Mouse (Mus musculus) macrophage (primary cell): ENCODE results near the gene Plppr4. TPM values are rescaled to one million over a fixed set of nuclear protein-coding genes. Genes with fewer than 3 reads are reported as not detected.

Experiments used
- H3K27ac ChIP-seq: fragments of 350-480 bp; formaldehyde crosslinking; 2 replicates; pipeline ENCODE4 v1.9.0; 2021
- H3K36me3 ChIP-seq: fragments of 350-480 bp; formaldehyde crosslinking; 2 replicates; pipeline ENCODE4 v1.9.0; 2021; ENCODE audit errors: inconsistent target
- H3K4me3 ChIP-seq: fragments of 350-480 bp; formaldehyde crosslinking; 2 replicates; pipeline ENCODE4 v1.9.0; 2021; ENCODE audit errors: inconsistent target
- H3K79me2 ChIP-seq: fragments of 350-480 bp; formaldehyde crosslinking; 2 replicates; pipeline ENCODE4 v1.9.0; 2021; ENCODE audit errors: inconsistent target
- WGBS: methylation state at CpG from one replicate; pipeline ENCODE4 v1.1.7; 2026; ENCODE audit warnings: inconsistent platforms; ENCODE audit not compliant: missing documents; 5-methylcytosine and 5-hydroxymethylcytosine counted together
- polyA plus RNA-seq: library from polyadenylated mRNA; stranded (reverse); fragments of 250-400 nt; gene quantifications from 3 replicates; pipeline ENCODE4 v1.2.4, GENCODE M21; 2018; ENCODE audit warnings: inconsistent platforms
- total RNA-seq, 78 experiments: library from RNA; depleted of rRNA; stranded (reverse); fragments of 250-400 nt; gene quantifications; 1 replicate in 9 of 78; 2 replicates in 24 of 78; 3 replicates in 43 of 78; 4 replicates in 2 of 78; pipeline ENCODE4 v1.2.4; 2018; ENCODE audit warnings: inconsistent platforms in 56 of 78

Gene Plppr4
- under 1 TPM in 1 of 26 experiments, not detected in 25; 0.16 TPM for total RNA-seq (2018; cell fraction: chromatin; rRNA removed)
- under 1 TPM in 8 of 26 experiments, not detected in 18; 0.03 to 0.06 (median 0.04) TPM for total RNA-seq (2018; cell fraction: cytosol; rRNA removed)
- total RNA-seq (2018; cell fraction: nucleus; rRNA removed): under 1 TPM in 2 of 26 experiments, not detected in 24; 0.12 to 0.15 TPM
- polyA plus RNA-seq: 0.04 TPM in 1 of 3 replicates, not detected in the others

GRCm38 (mm10) chr3:117360528-117360927 is at the start of gene Plppr4:
Plppr4 (minus strand) TSS chr3:117360876.
- Histone ChIP-seq H3K4me3 (no peak within 1 kb of the TSS), H3K36me3 (no peaks in the 10 kb centered on the region), H3K79me2 (no peaks in the 10 kb centered on the region), H3K27ac (no peak within 1 kb of the TSS)
- WGBS: 60% methylated on average over 5 of the region's 5 CpGs

GRCm38 (mm10) chr3:117405821-117406220 is 45.1 kb upstream of the Plppr4 start:
- Histone ChIP-seq H3K4me3 (no peak overlapping the region), H3K79me2 (no peaks in the 10 kb centered on the region), H3K36me3 (no peaks in the 10 kb centered on the region), H3K27ac (no peak overlapping the region)
- WGBS: 97% methylated on average over 2 of the region's 2 CpGs

GRCm38 (mm10) chr3:117403740-117404139 is 43.1 kb upstream of the Plppr4 start:
- 93% methylated on average over 3 of the region's 3 CpGs for WGBS
- no peaks in the 10 kb centered on the region for H3K79me2 ChIP-seq
- H3K4me3 ChIP-seq: no peak overlapping the region
- no peaks in the 10 kb centered on the region for H3K36me3 ChIP-seq
- no peak overlapping the region for H3K27ac ChIP-seq

- Histone ChIP-seq H3K4me3 (no peak overlapping the region), H3K79me2 (no peaks in the 10 kb centered on the region), H3K27ac (no peak overlapping the region), H3K36me3 (no peaks in the 10 kb centered on the region)
- WGBS: 100% methylated on average over 1 of the region's 1 CpGs
Observed at GRCm38 (mm10) chr3:117366041-117366440, 5.4 kb upstream of the Plppr4 start.

- no peaks in the 10 kb centered on the region for H3K79me2 ChIP-seq
- no peaks in the 10 kb centered on the region for H3K36me3 ChIP-seq
- 3% methylated on average over 46 of the region's 46 CpGs for WGBS
- H3K4me3 ChIP-seq: no peak overlapping the region
- no peak overlapping the region for H3K27ac ChIP-seq
Observed at GRCm38 (mm10) chr3:117359686-117360521, 772 bp downstream of the Plppr4 start.

- H3K4me3 ChIP-seq: no peak overlapping the region
- WGBS: 83% methylated on average over 5 of the region's 5 CpGs
- no peak overlapping the region for H3K27ac ChIP-seq
- H3K36me3 ChIP-seq: no peaks in the 10 kb centered on the region
- no peaks in the 10 kb centered on the region for H3K79me2 ChIP-seq
Observed at GRCm38 (mm10) chr3:117358981-117359628, 1.6 kb downstream of the Plppr4 start.

- Histone ChIP-seq H3K4me3 (no peak overlapping the region), H3K27ac (no peak overlapping the region), H3K36me3 (no peaks in the 10 kb centered on the region), H3K79me2 (no peaks in the 10 kb centered on the region)
- WGBS: 91% methylated on average over 3 of the region's 3 CpGs
Observed at GRCm38 (mm10) chr3:117357367-117357766, 3.3 kb downstream of the Plppr4 start.

- WGBS: 96% methylated on average over 2 of the region's 2 CpGs
- Histone ChIP-seq H3K79me2 (no peaks in the 10 kb centered on the region), H3K36me3 (no peaks in the 10 kb centered on the region), H3K4me3 (no peak overlapping the region), H3K27ac (no peak overlapping the region)
Observed at GRCm38 (mm10) chr3:117353940-117354339, 6.7 kb downstream of the Plppr4 start.

- no peak overlapping the region for H3K4me3 ChIP-seq
- H3K27ac ChIP-seq: no peak overlapping the region
- no peaks in the 10 kb centered on the region for H3K79me2 ChIP-seq
- WGBS: 93% methylated on average over 1 of the region's 1 CpGs
- no peaks in the 10 kb centered on the region for H3K36me3 ChIP-seq
Observed at GRCm38 (mm10) chr3:117346351-117346750, 14.3 kb downstream of the Plppr4 start.

- no peaks in the 10 kb centered on the region for H3K36me3 ChIP-seq
- WGBS: 91% methylated on average over 10 of the region's 10 CpGs
- no peak overlapping the region for H3K4me3 ChIP-seq
- H3K27ac ChIP-seq: no peak overlapping the region
- H3K79me2 ChIP-seq: no peaks in the 10 kb centered on the region
Observed at GRCm38 (mm10) chr3:117331502-117331901, 29.2 kb downstream of the Plppr4 start.

- H3K36me3 ChIP-seq: no peaks in the 10 kb centered on the region
- no peak overlapping the region for H3K4me3 ChIP-seq
- 84% methylated on average over 5 of the region's 6 CpGs for WGBS
- H3K79me2 ChIP-seq: no peaks in the 10 kb centered on the region
- no peak overlapping the region for H3K27ac ChIP-seq
Observed at GRCm38 (mm10) chr3:117329485-117329884, 31.2 kb downstream of the Plppr4 start.

- no peaks in the 10 kb centered on the region for H3K36me3 ChIP-seq
- no peak overlapping the region for H3K4me3 ChIP-seq
- no peak overlapping the region for H3K27ac ChIP-seq
- WGBS: 92% methylated on average over 5 of the region's 5 CpGs
- H3K79me2 ChIP-seq: no peaks in the 10 kb centered on the region
Observed at GRCm38 (mm10) chr3:117326551-117326950, 34.1 kb downstream of the Plppr4 start.

- peak overlapping the region; percentile 34 for H3K27ac ChIP-seq
- H3K79me2 ChIP-seq: no peaks in the 10 kb centered on the region
- no peaks in the 10 kb centered on the region for H3K36me3 ChIP-seq
- 5% methylated on average over 3 of the region's 3 CpGs for WGBS
- no peak overlapping the region for H3K4me3 ChIP-seq
Observed at GRCm38 (mm10) chr3:117319671-117320070, 41.0 kb downstream of the Plppr4 start.

GRCm38 (mm10) chr3:117313339-117313738 is 47.3 kb downstream of the Plppr4 start:
- Histone ChIP-seq H3K36me3 (no peaks in the 10 kb centered on the region), H3K79me2 (no peaks in the 10 kb centered on the region), H3K27ac (no peak overlapping the region), H3K4me3 (no peak overlapping the region)
- 90% methylated on average over 4 of the region's 4 CpGs for WGBS

- Histone ChIP-seq H3K79me2 (no peaks in the 10 kb centered on the region), H3K4me3 (no peak overlapping the region), H3K27ac (no peak overlapping the region), H3K36me3 (no peaks in the 10 kb centered on the region)
- WGBS: 92% methylated on average over 7 of the region's 7 CpGs
Observed at GRCm38 (mm10) chr3:117312097-117312496, 48.6 kb downstream of the Plppr4 start.
